Mouse (Mus musculus): ENCODE measurements around the gene Cdc14a.

Gene Cdc14a

DNA sequence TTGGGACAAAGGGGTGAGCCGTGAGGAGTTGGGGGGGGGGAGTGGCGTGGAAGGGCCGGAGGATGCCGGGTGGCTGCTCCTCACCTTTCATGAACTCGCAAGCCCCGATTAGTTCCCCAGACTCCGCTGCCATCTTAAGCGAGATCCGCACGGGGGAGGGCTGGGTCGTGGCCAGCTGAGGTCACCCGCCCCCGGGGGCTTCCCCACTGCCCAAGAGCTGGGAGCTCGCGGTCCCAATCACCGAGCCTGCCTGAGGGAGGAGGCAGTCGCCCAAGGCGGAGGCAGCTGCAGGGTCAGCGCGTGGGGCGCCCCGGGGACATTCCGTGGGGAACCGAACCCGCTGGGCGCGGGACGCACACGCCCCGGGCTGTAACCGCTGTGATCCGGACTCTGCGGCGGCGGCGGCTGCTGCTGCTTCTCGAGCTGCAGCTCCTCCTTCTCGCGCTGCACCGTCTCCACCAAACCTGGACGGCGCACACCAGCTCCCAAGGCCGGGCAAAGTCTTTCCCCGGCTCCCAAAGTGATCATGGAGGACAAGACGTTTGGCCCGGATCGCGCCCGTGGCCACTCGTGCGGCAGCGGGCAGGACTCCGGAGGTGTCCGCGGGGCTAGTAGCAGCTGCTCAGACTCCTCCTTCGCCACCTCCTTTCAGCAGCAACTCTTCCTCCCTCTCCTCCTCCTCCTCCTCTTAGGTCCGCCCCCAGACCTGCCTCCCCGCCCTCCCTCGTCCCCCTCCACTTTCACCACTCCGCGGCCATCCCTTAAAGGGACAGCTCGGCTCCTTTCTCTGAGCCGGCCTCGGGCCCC, at the start of gene Cdc14a:
Gene Cdc14a (minus strand): TSS at position 680 of the 807 bp plus-strand sequence.
- DNase-seq: peak; percentile 87

DNA sequence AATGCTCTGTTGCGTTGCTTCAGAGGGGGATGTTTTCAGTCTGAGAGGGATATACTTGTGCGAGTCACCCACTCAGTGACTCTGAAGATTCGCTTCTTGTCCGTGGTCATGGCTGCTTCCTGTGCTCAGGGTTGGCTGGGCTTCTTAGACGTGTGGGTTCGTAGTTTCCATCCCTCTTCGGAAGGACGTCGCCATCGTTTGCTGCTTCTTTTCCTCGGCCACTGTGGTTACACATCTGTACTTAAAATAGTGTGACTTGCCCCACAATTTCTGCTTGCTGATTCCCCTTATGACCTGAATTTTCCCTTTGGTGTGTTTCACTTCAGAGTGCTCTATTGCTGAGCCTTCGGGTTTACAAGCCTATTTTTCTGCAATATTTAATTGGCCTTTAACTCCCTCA, 41.9 kb upstream of the Cdc14a start:
- DNase-seq: no peak

DNA sequence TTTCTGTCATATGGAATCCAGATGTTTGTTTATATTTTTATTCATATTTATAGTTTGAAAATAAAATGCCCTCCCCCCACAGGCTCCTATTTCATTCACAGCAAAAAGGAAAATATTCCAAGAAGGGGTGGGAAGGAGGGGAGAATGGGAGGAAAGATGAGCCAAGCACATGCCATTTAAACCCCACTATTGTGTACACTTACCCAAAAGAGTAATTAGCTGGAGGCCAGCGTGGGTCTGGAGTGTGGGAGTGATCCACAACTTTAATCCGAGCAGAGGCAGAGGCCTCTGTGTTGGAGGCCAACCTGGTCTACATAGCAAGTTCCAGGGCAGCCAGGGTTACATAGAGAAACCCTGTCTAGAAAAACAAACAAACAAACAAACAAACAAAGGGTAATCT, 40.5 kb upstream of the Cdc14a start:
- DNase-seq: no peak

DNA sequence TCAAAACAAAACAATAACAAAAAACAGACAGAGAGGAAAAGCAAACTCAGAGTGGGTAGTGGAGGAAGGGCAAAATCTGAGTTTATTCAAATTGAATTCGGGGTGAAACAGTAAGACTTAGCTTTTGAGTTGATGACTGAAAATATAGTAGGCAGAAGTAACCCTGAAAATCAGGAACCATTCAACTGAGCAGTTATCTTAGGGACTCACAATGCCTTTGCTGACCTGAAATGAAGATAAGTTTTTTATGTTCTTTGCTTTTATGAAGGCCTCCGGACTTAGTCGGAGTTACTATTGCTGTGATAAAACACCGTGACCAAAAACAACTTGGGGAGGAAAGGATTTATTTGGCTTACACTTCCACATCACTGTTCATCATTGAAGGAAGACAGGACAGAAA, 37.2 kb upstream of the Cdc14a start:
- no peak for DNase-seq

DNA sequence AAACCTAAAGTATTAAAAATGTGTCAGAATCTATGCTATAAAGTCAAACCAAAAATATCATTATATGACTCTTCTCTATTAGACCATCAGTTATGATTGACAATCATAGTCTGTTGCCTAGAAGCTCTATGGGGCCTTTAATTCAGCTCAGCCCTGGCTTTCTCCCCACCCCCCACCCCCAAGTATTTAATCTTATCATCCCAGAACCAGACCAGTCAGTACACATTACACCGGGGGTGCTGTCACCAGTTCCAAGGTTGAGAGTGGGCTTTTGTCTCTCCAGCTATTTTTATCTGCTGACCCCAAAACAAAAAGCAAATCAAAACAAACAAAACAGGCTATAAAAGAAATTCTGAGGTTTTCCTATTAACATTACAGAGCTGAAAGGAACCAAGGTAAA, 30.7 kb upstream of the Cdc14a start:
- DNase-seq: no peak

DNA sequence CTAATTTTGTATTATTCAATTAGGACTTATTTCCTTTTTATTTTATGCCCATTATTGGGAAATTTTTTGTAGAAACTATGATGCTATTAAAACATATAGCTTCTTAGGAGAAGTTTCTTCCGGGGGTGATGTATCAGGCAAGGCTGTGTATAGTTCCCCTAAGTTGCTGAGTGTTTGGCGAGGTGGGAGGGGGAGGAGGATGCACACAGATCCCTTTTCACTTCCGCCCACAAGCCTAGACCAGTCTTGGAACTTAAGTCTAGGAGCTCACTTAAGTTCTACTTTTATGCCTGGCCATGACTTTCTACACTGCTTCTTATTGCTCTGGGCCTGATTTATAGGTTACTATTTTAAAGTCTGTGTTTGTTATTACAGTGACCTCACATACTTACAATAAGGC, 26.9 kb upstream of the Cdc14a start:
- no peak for DNase-seq

DNA sequence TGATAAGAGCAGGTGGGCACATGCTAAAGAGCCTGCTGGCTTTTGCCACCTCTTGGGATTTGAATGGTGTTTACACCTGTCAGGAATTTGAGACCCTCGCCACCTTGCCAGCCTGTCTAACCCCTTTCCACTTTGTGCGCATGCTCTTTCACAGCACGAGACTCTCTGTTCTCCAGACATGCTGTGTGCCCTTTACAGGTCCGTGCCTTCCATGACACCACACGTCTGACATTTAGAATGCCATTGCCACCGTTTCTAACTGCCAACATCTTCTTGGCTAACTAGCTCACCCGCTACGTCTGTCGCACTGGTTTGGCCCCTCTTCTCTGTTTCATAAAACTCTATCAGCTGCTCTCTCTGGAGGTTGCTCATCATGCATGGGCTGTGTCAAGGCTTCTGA, 20.5 kb upstream of the Cdc14a start:
- no peak for DNase-seq

DNA sequence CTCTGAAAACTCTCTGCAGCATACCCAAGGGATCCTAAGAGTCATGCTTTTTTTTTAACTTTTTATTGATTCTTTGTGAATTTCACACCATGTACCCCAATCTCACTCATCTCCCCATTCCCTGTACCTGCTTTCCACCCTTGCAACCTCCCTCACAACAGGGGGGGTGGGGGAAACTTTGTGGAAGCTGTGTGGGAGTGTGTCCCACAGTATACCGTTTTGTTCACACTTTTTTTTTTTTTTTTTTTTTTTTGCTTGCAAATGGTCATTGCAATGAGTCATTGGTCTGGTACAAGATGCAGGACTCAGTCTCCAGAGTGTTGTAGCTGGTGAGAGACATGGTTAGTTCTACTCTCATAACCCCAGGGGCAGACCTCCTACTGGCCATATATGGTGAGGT, 19.0 kb upstream of the Cdc14a start:
- no peak for DNase-seq

DNA sequence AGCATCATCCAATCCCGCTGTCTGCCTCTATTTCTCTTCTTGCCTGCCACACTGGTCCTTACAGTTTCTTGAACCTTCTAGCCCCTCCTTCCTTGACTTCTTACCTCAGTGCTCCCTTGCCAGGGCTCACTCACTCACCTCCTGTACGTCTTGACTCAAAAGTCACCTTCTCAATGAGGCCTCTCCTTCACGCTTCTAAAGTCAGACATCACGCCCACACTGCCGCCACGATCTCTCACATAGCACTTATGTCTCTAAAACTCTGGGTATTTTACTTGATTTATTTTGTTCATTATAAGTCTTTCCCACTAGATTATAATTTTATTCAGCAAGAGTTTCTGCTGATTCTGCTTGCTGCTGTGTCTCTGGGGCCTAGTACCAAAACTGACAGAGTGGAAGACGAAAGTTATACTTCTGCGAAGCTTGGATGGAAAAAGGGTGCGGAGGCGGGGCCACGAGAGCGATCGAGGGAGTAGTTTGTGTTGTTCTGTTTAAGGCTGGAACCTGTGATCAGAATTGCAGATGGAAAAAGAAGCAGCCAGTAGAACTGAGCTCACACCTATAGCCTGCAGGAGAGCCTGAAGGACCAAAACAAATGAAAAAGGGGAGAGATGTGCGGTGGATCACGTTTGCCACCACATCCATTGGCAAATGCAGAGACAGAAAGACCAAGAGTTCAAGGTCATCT, 17.8 kb upstream of the Cdc14a start:
- DNase-seq: no peak

DNA sequence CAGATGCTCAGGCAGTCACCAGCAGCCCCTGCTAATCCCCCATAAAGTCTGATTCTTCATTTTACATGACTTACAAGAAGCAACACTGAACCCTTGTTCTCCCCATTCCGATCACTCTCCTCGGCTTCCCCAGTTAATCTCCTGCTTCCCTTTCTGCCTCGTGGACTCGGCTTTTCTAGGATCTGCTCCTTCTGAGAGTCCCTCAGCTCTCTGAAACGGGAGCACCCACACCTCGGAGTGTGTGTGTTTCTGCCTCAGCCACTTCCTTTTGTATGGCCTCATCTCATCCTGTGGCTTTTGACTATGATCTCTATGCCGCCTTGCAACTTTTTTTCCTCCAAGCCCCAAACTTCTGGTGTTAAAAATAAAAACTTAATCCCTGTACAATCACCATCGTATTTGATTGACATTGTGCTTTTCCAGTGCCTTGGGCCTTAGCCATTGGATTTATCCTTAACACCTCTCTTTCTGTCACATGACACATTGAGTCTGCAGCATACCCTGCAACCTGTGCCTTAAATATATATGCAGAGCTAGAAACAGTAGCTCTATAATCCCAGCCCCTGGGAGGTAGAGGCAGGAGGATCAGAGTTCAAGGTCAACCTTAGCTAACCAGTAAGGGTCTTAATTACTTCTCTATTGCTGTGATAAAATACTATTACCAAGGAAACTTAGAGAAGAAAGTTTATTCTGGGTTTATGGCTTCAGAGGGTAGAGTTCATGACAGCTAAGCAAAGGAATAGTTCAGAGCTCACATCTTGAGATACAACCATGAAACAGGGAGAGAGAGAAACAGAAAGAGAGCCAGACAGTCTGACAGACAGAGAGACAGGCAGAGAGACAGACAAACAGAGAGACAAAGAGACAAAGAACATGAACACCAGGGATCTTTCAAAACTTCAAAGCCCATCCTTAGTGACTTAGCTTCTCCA, 16.5 kb upstream of the Cdc14a start:
- no peak for DNase-seq

DNA sequence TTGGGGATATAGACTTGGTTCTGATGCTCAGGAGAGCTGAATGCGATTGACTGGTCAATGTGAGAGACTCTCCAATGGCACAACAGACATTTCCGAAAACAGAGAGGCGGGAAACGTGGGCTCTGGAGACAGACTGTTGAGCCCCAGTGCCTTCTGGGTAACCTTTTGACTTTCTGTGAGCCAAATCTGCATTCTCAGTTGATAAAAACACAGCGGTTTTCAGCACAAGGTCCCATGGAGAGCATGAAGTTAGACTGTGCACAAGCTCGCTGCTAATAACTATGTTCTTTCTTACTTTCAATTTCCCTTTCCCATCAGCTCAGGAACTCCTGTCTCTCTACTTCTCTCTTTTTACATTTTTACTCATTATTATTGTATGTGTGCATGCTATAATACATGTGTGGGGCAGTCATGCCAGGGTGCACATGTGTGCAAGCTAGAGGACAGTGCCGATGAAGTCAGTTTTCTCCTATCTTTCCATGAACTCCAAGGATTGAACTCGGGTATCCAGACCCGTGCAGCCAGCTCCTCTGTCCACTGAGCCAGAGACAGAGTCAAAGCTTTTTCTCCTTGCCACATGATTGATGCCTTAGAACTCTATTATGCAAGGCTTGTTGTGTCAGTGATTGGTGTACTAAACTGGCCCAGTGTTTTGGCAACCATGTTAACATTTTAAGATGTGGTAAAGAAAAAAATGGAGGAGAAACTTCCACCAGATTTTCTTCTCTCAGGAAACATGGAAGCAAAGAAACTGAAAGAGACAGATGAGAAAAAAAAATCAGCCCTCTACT, 13.2 kb upstream of the Cdc14a start:
- DNase-seq: no peak

DNA sequence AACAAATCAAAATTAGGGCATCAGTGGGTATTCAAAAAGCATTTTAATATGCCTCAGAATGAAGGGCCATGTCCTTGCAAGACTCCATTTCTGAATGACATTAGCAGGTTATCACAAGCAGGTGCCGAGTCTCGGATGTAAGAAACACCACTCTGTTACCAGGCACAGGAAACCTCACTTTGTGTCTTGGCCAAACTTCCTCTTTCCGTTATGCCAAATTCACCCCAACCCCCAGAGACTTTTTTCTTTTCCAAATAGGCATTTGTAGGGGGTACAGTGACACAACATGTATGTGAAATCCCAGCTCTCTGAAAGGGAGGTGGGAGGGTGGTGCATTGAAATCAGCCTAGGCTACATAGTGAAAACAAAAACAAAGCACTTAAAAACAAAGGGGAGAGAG, 12.3 kb upstream of the Cdc14a start:
- DNase-seq: no peak

DNA sequence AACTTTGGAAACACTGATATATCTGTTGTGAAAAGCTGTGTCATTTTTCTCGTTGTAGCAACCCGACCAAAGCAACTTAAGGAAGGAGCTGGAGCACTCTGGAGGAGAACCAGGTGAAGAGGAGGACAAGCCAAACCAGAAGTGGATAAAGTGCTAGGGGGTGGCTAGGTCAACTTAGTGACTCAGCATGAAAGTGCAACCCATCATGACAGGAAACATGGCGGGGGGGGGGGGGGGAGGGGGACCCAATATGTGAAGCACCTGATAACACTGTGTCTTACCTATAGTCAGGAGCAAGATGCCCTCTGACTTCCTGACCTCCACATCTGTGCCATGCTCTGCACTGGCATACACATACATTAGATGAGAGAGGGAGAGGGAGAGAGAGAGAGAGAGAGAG, 10.9 kb upstream of the Cdc14a start:
- no peak for DNase-seq

DNA sequence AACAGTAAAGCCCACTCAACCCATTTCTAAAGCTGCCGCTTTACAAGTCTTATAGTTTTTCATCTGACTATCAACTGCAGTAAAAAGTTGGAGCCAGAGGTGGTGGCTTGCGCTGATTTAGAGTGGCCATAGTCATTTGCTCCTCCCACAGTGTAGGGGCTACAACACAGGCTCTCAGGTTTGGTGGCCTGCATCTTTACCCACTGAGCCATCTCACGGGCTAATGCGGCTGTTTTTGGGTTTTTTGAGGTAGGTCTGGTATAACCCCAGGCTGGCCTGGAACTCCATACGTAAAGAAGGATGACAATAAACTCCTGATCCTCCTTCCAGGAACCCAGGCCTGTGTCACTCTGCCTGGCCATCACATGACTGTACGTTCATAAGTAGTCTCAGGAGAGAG, 2.1 kb upstream of the Cdc14a start:
- DNase-seq: no peak

DNA sequence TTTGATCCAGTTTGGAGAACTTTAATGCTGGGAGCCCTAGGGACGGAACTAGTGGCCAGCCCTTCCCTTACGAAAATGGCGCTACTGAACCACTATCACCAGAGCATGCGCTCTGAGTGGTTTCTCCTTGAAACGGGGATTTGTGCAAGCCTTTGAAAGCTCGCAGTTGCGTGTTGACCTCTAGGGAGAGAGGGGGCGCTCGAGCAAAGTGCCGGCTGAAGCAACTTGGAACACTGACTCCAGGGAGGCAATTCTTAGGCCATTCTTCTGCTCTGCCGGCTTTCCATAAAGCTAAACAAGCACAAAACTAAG, 1.1 kb upstream of the Cdc14a start:
- peak; percentile 83 for DNase-seq

DNA sequence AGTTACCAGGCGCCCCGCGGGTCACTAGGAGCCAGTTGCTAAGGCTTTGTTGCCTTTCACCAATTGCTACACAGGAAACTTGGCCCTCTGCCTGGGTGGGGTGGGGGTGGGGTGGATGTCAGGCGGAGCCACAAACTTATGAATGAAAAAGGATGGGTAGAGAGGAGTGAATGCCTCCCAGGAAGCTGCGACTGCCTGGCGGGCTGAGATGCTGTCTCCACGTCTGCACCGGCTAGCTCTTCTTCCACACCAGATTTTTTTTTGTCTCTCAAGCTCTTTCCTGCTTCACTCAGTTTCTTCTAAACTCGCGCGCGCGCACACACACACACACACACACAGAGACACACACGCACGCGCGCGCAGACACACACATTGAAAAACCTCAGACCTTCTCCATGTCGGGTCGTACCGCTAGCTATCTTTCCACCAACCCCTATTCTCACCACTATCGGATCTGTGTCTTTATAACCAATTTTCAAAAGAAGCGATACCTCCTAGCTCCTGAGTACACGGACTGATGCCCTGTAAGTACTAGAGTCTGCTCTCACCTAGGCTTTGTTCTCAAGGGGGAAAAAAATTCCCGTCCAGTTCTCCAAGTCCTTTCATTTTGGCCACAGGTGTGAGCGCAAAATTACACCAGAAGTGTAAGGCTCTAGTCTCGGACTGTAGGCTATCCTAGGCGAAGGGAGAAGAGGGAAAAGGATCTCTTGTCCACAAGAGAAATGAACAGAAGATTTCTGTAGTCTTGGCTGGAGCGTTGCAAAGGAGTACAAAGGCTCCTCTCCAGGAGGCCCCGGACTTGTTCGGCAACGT, 534 bp upstream of the Cdc14a start:
- DNase-seq: no peak

DNA sequence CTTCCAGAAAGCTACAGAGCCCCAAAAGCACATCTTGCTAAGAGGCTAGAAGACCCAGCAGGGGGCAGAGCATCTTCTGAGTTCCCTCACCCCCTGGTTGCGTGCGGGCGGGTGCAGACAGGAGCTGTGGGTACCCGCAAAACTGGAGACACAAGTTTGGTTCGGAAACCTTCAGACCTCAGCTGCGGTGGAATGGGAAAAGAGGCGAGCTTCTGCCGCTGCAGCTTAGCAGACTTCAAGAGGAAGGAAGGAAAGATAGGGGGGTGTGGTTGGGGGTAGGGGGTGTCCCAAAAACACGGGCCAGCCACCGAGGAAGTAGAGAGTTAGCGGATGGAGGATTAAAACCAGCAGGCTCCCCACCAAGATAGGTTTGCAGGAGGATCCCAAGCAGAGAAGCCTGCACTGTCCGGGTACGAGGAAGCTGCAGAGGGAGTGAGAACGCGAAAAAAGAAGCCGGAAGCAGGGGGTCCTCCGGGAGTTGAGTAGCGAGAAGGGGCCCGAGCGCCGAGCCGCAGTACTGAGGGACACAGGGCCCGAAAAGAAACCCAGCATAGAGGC, 958 bp downstream of the Cdc14a start:
- peak; percentile 55 for DNase-seq

DNA sequence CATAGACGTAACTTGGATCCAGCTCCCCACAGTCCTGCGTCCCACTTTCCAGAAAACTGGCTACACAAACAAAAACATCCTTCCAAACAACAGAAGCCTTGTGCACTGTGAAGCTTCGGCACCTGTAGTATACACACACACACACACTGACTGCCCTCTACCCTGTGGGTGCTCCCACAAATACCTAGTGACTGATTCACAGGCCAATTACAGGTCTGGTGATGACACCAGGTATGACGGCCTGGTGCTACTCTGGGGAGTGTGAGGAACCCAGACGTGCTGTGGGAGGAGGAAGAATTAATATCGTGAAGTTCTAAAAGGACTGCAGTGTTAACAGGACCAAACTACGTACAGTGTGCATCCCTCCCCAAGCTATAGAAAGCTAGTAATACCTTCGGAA, 1.8 kb downstream of the Cdc14a start:
- no peak for DNase-seq

DNA sequence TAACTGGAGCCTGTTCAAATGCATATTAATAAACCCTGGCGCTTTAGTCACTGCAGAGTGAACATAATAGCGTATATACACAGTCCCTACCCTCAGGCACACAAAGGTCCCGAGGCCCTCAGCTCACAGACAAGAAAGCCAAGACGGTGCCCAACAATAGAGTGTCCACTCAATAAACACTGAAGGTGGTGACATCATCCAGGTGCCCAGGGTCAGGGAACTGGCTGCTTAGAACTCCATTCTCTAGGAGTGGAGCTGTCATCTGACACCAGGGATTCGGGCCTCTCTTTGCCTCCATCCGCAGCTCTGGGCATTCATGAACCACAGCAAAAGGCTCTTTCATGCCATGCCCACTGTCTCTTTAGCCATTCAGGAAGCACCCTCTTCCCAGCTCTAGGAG, 2.7 kb downstream of the Cdc14a start:
- no peak for DNase-seq

DNA sequence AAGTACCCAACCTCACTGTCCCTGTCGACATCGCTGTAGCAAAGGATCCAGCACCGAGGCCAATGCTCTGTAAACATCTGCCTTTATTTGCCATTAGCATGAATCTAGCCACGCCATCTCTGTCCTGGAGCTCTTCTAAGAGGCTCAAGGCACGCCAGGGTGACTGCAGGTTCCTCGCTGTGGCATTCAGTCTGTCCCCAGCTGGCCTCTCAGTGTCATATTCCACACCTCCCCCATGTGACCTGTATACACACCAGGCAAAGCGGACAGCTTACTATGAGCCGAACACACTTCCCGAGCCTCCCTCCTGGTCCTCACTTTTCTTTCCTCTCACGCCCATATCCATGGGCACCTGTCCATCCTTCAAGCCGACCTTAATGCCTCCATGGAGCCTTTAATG, 4.0 kb downstream of the Cdc14a start:
- no peak for DNase-seq

DNA sequence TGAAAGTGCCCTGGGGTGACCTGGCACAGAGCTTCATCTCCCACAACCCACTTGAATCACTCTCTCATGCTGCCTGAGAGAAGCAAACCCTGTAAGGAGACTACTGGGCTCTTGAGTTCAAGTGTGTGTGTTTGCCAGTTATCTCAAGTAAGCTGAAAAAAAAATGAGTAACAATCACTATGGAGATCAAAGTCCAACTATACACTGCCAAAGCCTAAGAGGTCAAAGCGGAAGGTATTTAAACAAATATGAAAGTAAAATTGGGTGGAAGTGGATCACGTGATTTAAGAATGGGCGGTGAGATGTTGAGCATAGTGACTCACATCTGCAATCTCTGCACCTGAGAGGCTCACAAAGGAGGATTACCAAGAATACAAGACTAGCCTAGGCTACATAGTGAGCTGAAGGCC, 9.4 kb downstream of the Cdc14a start:
- no peak for DNase-seq

All from kidney, adult 18-20 months (tissue).